Mouse (Mus musculus): ENCODE measurements around the gene Tbccd1.

Gene Tbccd1

DNA sequence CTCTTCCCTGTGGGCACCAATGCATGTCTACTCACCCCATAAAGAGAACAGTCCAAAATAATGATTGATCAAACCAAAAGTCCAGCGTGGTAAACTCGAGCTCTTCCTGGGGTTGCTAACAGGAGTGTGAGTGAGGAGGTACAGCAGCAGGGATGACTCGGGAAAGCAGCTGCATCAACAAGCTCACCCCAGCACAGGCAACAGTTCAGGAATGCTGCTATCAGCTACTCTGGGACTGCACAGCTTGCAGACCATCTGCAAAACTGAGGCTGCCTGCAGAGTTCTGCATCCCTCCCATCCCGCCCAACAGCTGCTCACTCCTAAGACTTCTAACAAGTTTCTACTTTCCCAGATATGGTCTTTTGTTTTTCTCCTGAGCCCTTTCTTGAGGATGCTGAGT, 15.9 kb upstream of the Tbccd1 start:
- no peak for DNase-seq (ENCODE audit: extremely low read depth, insufficient read length, low spot score)

GRCm38 (mm10) chr16:22872397-22872796, 14.9 kb upstream of the Tbccd1 start:
- no peak for DNase-seq (ENCODE audit: extremely low read depth, insufficient read length, low spot score)

GRCm38 (mm10) chr16:22856773-22857172, 696 bp downstream of the Tbccd1 start:
- no peak for DNase-seq (ENCODE audit: extremely low read depth, insufficient read length, low spot score)

DNA sequence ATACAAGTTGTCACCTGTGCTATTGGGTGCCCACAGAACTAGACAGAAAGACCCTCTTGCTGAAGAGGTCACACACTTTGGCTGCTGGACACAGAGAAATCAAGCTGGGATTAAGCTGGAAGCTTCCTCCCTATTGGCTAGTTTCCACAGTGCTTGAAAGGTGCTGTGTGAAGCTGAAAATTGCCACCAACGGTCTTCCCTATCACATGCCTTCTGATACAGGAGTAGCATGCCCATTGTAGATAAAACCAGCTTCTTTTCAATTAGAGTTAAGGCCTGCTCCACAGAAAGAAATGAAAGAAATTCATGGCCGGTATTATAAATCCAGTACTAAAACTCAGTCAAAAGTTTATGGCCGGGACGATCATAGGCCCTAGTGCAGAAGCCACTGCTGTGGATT, 4.8 kb downstream of the Tbccd1 start:
- DNase-seq (ENCODE audit: extremely low read depth, insufficient read length, low spot score): no peak

DNA sequence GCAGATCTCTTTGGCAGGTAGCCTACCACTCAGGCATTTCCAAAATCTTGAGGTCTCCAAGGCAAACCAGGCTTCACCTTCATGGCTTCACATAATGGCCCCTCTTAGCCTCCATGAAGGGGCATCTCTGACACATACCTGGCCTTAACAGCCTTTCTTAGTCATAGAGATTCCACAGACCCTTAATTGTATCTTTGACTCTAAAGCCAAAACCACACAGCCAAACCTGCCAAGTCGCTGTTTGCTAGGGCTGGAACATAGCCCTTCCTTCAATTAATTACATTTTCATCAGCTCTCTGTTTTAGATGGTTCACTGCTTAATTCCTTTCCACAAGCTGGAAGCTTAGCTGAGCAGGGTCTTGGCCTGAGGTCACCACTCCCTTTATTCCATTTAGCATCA, 9.1 kb downstream of the Tbccd1 start:
- DNase-seq (ENCODE audit: extremely low read depth, insufficient read length, low spot score): peak; percentile 53

DNA sequence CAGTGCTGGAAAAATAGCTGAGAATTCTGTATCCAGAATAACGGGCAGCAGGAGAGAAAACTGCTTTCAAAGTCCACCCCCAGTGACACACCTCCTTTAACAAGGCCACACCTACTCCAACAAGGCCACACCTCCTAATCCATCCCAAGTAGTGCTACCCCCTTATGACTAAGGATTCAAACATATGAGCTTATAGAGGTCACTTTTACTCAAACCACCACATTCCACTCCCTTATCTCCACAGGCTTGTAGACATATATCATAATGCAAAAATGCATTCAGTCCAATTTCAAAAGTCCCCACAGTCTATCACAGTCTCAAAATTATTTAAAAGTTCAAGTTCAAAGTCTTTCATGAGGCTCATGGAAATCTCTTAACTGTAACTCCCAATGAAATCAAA, 9.8 kb downstream of the Tbccd1 start:
- no peak for DNase-seq (ENCODE audit: extremely low read depth, insufficient read length, low spot score)

DNA sequence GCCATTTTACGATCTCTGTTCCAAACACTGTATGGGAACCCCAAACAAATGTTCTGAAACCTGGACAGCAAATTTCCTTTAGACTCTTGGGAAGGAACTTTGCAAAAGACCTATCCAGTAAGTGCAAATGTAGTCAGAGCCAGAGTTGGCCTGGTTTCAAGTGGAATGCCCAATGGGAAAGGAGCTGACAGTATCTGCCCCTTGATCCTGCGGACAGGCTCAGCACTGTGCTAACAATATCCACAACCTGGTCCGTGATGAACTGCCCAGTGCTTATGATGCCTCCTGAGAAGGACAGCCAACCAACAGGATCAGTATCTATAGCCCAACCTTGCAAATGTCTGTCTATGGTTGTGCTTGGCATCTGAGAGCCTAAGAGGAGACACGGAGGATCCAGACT, 12.0 kb downstream of the Tbccd1 start:
- no peak for DNase-seq (ENCODE audit: extremely low read depth, insufficient read length, low spot score)

DNA sequence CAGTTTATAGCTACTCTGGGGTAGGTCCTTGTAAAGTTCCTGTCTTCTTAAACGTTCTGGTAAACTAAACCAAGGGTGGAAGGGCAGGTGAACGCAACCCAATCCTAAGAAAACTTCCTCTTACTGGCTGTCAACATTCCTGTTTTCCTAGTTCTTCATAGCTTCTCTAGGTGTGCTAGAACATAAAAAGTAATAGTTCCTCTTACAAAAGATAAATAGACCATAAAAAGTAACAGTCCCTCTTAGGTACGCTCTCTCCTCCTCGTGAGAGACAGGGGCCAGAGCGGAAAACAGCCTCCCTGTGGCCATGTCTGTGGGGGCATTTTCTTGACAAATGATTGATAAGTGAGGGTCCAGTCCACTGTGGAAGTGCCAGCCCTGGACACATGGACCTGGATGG, 12.6 kb downstream of the Tbccd1 start:
- no peak for DNase-seq (ENCODE audit: extremely low read depth, insufficient read length, low spot score)

GRCm38 (mm10) chr16:22844061-22844801, 13.2 kb downstream of the Tbccd1 start:
- DNase-seq (ENCODE audit: extremely low read depth, insufficient read length, low spot score): no peak

GRCm38 (mm10) chr16:22842871-22843270, 14.6 kb downstream of the Tbccd1 start:
- DNase-seq (ENCODE audit: extremely low read depth, insufficient read length, low spot score): no peak

GRCm38 (mm10) chr16:22839146-22839857, 18.2 kb downstream of the Tbccd1 start:
- peak; percentile 81 for DNase-seq (ENCODE audit: extremely low read depth, insufficient read length, low spot score)

- no peak for DNase-seq (ENCODE audit: extremely low read depth, insufficient read length, low spot score)
These were observed 24.4 kb downstream of the Tbccd1 start for GRCm38 (mm10) chr16:22832932-22833525.

GRCm38 (mm10) chr16:22820731-22821130, 36.7 kb downstream of the Tbccd1 start:
- no peak for DNase-seq (ENCODE audit: extremely low read depth, insufficient read length, low spot score)

DNA sequence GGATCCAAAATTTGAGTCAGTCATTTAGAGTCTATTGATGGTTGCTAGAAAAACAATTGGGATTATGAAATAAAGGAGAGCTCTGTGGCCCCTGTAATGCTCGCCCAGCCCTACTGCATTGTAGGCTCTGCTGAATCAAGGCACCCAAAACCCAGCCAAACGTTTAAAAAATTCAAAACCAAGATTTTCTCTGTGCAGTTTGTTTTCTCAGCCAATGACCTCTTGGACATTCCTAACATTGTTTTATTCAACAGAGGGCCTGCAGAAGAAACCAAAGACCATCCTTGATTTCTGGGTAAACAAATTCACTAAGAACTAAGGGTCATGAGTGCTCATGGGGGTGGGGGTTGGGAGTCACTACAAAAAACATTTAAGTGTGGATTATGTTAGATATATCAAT, 46.0 kb downstream of the Tbccd1 start, which contains the start of gene Crygs:
Gene Crygs (minus strand): TSS at position 101 of the 400 bp plus-strand sequence.
- no peak for DNase-seq (ENCODE audit: extremely low read depth, insufficient read length, low spot score)

GRCm38 (mm10) chr16:22807468-22808070, 49.9 kb downstream of the Tbccd1 start:
- no peak for DNase-seq (ENCODE audit: extremely low read depth, insufficient read length, low spot score)

- DNase-seq (ENCODE audit: extremely low read depth, insufficient read length, low spot score): no peak
These were observed 54.7 kb downstream of the Tbccd1 start for GRCm38 (mm10) chr16:22802786-22803185.

DNA sequence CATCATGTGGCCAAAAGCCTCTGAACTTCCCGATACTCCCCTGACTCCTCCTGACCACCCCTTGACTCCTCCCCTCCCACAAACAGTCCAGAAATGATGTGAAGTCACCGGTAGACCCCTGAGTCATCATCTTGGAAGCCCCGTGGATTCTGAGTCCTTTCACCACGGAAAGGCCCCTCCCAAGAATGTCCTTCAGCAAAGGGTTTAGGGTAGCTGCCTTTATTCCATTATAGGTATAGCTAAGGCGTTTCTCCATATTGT, 56.7 kb downstream of the Tbccd1 start:
- no peak for DNase-seq (ENCODE audit: extremely low read depth, insufficient read length, low spot score)

- DNase-seq (ENCODE audit: extremely low read depth, insufficient read length, low spot score): no peak
These were observed 57.2 kb downstream of the Tbccd1 start for GRCm38 (mm10) chr16:22800026-22800848.

GRCm38 (mm10) chr16:22798520-22798919, 58.9 kb downstream of the Tbccd1 start:
- no peak for DNase-seq (ENCODE audit: extremely low read depth, insufficient read length, low spot score)

DNA sequence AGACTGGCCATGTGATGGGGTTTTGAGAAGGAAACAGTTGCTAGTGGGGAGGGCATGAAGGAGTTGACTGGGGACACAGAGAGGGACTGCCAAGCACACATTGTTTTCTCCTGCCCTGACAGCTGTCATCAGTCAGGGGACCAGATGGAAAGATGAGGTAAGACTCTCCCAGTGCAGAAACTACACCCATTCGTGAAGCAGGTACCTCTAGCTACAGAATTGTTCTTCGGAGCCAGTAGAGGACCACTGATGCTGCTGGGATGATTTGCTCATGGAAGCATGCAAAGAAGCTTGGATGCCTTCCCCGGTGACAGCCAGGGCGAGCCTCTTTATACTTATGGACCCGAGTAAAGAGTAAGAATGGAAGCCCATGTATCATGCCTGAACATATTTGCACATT, 59.9 kb downstream of the Tbccd1 start:
- no peak for DNase-seq (ENCODE audit: extremely low read depth, insufficient read length, low spot score)

DNA sequence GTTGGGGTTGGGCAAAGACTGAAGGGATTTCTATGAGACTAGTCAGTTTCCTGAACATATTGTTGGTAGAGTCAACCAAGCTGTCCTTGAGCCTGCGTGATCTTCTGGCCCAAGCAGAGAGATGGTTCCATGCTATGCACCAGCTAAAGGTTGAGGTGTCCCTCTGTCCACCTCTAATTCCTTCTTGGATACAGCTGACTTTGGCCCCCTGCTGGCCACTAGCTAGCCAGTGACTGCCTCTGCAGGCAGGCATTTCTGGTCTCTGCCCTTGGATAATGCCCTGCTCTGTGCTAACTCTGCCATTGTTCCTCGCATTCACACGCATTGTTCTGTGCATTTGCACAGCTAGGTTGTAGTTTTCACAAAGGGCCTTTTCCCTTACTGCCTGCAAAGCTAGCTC, 62.0 kb downstream of the Tbccd1 start:
- DNase-seq (ENCODE audit: extremely low read depth, insufficient read length, low spot score): no peak
